Mouse (Mus musculus) left cerebral cortex, adult 9 months (tissue): ENCODE data around the gene Kank4.
"Not testable (repeated sequence)": the region's sequence is repeated elsewhere in the genome, so short reads cannot be mapped to it uniquely, and the experiment has no call there.

Source experiments
- DNase-seq, 2 experiments: peaks; one replicate each; pipeline ENCODE4 v3.0.0; 2022; ENCODE audit warnings: low spot score in 2 of 2

The Kank4 gene

DNA sequence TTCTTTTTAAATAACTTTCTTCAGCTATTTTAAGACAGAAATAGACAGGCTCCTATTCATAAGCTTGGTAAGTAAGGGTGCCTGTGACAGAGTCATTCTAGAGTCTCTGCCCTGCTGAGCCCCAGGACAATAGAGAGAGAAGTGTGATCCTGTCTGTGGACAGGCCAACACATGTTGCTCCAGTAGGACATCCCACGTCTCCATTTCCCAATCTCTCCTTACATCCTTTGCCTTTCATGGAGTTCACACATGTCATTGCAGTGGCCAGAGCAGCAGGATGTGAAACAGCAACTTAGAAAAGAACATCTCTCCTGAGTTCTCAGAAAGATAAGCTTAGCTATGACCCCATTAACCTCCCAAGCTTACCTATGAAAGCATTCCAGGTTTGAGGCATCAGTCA lies 14.4 kb upstream of the Kank4 start:
- no peak for DNase-seq

GRCm38 (mm10) chr4:98826701-98827100 lies 9.4 kb upstream of the Kank4 start:
- DNase-seq: no peak

DNA sequence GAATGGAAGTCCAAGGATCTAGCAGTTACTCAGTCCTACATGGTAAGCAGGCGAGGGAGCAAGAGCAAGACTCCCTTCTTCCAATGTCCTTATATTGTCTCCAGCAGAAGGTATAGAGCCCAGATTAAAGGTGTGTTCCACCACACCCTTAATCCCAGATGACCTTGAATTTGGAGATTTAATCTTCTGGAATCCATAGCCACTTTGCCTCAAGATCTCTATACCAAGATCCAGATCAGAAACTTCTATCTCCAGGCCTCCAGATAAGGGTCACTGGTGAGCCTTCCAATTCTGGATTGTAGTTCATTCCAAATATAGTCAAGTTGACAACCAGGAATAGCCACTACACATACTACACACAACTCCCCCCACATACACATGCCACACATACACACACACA lies 6.4 kb upstream of the Kank4 start, which contains the start of gene I0C0044D17Rik:
I0C0044D17Rik (minus strand) TSS at position 101 of the 400 bp plus-strand sequence.
- DNase-seq: not testable (repeated sequence)

DNA sequence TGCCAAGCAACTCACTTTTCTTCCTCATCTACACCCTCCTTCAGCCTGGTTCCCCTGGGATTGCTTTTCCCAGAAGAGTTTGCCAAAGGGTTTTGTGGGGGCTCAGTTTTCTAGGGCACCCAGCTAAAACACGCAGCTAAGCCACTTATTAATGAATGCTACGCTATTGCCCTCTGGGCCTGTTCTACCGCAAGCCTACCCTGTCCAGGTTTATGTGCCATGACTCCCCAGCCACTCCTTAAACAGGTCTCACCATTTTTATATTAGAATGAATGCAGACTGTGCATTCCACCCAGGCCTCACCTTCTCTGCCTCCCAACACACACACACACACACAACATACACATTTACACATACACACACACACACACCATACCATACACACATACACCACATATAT lies 5.7 kb upstream of the Kank4 start:
- no peak for DNase-seq

- DNase-seq: no peak
These were observed 5.1 kb upstream of the Kank4 start for GRCm38 (mm10) chr4:98822478-98822877.

DNA sequence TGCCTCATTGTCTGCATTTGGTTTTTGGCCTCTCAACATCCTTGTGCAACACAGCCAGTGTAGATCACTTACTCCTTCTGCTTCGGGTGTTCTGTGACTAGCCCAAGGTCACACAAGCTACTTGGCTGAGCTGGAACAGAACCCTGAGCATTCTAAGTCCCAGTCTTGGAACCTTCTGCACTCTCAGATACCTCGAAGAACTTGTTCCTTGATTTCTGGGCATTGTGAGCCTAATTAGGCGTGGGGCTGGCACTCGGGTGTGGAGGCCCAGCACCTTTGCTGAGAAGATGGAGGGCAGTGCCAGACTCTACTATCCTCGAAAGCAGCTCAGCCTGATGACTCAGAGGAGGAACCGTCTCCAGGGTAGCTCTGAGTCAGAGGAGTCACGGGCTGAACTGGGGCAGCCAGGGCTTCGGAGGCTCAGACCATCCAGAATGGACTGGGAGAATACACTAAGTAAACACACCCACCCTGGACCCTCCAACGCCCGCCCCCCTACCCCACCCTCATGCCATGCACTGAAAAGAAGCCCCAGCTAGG lies 1.9 kb upstream of the Kank4 start:
- no peak for DNase-seq

- DNase-seq: no peak
These were observed 542 bp downstream of the Kank4 start for GRCm38 (mm10) chr4:98816807-98817183.

- no peak for DNase-seq
These were observed 11.0 kb downstream of the Kank4 start for GRCm38 (mm10) chr4:98806306-98806705.

DNA sequence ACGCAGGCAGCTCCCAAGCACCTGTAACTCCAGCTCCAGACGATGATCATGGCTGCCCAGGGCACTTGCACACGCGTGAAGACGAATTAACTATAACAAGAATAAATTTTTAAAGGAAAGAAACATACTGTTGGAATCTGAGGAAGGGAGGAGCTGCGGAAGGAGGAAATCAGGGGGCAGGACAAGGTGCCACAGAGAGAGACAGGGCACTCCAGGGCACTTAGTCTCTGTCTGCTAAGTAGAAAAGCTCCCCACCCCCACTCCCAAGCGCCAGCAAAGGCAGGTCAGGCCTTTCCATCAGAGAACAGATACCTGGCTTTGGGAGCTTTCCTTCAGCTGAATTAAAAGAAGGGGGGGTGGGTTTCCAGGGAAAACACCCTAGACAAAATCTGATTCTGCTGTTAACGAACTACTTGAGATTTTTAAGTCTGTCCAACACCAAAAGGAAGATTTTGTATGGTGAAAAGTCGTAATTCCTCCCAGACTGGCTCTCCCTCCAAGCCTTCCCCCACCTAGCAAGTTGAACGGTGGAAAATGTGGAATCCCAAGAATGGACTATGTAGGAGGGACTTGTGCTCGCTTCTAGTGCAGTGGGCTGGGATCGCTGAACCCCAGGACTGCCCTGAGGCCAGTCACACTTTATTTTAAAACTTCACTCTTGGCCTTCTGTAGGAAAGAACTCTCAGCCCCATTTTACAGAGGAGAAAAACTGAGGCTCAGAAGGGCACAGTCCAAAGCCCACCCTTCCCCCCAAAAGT lies 11.9 kb downstream of the Kank4 start:
- no peak for DNase-seq

DNA sequence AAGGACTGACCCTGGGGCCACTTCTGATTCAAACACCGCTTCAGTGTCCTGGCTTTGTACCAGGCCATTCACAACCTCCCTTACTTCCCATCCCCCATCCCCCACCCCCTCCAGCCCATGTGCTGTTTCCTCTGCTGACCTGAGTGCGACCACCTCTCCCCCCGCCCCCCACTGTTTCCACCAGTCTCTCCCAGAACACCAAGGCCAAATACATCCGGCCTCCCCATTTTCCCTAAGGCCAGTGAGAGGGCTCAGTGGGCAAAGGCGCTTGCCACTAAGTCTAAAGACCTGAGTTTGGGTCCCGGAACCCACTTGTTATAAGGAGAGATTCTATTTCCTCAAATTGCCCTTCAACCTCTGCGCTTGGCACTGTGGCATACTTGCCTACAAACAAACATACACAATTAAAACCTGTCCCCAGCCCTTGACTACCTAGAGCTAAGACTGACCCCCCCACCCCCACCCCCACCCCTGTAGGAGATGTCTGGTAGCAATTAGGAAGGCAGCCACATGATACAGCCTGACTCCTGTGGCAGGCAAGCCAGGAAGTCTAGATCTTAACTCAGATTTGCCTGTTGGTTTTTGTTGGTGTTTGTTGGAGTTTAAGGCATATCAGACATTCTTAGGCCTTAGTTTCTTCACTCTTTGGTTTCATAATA lies 12.7 kb downstream of the Kank4 start:
- DNase-seq: no peak

- no peak for DNase-seq
These were observed 15.6 kb downstream of the Kank4 start for GRCm38 (mm10) chr4:98801775-98802174.

DNA sequence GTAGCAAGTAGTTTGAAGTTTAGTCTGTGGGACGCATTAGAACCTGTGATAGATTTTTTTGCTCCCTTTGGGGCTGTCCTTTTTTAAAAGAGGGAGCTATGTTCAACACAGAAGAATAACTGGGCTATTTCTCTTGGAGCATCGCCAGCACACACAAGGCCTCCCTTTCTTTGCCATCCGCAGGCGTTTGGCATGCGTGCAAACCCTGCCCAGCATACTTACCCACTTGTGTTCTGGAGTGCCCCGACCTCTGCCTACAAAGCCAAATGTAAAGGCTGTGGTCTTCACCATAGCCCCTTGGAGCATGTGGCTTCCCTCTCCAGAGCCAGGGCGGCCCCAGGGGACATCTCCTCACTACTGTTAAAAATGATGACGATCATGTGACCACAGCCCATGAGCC lies 16.5 kb downstream of the Kank4 start:
- DNase-seq: peak in 1 of 2 experiments; percentile 20

DNA sequence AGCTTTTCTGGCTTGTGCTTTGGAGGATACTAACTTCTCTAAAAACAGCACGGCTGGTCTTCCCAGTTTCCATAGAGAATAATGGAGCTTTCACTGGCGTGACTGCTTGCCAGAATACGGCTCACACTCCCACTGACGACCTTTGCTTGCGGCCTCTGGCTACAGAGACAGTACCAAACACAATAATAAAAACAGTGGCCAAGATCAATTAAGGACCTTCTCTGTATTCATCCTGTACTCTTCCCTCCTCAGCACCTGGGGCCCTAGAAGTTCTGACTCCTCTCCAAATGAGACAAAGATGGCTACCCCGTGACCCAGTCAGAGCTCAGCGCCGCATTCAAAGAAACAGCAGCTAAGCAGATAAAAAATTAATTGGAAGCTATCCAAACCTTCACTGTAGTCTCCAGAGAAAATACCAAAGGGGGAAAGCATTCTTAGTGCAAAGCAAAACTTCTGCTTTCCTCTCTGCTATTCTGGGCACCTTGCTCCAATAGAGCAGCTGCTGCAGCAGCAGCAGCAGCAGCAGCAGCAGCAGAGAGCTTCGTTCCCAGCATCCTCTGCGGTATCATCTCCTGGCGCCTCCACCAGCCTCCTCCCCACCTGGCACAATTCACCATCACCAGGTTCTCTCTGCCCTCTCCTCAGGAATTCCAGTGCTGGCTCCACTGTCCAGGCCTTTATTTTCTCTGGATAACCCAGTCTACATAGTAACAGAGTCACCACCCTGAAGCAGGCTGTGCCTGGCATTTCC lies 20.6 kb downstream of the Kank4 start:
- DNase-seq: no peak

DNA sequence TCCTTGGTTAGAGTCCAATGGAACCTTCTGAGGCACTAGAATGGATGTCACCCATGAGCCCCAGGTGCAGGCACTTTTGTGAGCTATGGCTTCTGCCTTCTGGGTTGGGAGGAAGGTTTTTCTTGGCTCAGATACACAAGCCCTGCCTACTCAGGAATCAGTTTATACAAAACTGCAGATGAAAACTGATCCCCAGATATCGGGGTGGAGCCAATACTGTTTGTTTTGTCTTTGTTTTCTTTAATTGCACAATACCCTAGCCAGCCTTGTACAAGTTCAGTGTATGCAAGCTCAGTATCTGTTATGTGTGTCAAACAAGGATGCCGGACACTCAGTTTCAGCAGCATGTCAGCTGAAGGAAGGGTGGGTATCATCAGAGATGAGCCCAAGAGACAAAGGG lies 22.1 kb downstream of the Kank4 start:
- DNase-seq: no peak

DNA sequence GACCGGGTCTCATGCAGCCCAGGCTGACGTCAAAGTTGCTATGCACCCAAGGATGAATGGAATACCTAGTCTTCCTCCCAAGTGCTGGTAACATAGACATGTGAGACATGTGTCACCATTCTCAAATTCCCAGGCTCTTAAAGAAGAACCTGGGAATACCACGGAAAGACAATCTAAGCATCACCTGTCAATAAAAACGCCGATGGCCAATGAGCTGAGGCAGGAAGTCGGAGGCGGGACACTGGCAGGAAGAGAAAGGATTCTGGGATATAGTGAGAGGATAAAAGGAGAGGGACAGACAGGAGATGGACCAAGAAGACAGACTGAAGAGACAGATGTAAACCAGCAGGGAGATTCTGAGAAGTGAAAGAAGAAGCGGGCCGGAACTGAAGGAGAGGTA lies 23.9 kb downstream of the Kank4 start:
- no peak for DNase-seq

DNA sequence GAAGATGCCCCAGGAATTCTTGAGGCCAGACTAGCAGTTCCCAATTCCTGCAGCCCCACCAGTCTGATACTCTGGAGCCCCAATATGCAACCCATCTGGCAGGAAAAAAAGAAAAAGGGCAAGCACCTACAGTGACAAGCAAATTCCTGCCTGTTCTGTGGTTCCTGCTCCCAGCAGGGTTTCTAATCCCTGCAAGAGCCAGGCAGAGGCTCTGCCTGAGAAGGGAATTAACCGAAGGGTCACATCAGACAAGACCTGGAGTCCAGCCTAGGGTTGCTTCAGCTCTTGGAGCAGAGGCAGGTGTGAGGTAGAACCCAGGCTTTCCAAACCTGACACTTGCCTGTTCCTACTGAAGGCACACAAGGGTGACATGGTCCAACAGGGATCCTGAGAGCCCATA lies 26.6 kb downstream of the Kank4 start:
- DNase-seq: no peak

GRCm38 (mm10) chr4:98789861-98790311 lies 27.5 kb downstream of the Kank4 start:
- DNase-seq: no peak

DNA sequence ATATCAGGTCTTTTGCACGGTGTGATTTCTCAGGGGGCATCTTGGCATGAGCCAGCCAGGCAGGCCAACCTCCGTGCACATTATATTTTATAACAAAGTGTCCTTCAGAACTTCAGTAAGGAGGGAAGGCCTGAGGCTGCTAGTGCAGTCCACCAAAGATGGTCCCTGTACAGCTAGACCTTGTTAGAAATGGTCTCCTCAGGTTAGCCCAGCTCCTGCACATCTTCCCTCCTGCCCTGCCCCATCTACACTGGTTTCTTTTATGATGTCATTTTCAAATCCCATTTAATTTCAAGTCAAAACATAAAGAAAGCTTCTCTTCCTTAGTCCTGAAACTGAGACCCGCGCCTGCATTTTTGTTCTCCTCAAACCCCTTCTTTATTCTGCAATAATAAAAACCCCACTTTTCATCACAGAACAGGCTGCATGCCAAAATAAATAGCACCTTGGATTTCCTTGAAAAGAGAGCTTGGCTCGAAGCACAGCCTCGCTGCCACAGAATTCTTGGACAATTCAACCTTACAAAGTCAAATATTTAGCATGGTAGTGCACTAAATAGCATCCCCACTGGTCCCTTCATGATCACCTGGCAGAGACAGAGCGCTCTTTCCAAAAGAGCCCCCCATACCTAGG lies 28.1 kb downstream of the Kank4 start:
- DNase-seq: no peak

DNA sequence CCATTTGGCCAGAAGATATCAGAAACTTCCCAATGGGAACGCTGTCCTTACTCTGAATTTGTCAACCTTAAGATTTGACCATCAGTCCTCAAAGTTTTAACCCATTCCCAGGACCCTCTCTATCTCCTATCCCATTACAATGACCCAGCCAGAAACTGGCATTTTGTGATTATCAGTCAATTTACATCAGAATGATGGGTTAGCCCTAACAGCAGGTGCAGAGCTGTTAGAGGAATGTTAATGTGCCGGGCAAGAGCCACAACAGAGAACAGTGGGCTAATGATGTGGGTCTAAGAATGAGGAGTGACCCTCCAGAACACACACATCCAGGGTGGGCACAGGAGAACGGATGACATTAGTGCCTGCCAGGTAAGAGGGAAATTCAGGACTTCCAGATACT lies 31.1 kb downstream of the Kank4 start:
- DNase-seq: no peak

- no peak for DNase-seq
These were observed 31.5 kb downstream of the Kank4 start for GRCm38 (mm10) chr4:98785851-98786250.

DNA sequence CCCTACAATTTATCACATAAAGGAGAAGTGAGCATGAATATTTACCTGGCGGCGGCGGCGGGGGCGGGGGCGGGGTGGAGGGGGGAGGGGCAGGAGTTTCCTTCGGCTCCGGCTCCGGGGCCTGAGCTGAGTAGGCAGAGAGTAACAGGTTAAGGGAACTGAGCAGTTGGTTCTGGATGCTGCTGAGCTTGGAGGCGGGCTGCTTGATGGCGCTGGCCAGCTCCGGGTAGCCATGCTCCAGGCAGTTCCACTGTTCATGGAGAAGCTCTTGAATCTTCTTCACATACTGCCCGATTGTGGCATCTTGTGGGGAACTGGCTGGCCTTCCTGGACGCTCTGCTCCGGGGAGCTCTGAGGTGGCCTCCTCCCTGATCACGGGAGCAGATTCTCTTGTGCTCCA lies 39.1 kb downstream of the Kank4 start:
- DNase-seq: no peak

DNA sequence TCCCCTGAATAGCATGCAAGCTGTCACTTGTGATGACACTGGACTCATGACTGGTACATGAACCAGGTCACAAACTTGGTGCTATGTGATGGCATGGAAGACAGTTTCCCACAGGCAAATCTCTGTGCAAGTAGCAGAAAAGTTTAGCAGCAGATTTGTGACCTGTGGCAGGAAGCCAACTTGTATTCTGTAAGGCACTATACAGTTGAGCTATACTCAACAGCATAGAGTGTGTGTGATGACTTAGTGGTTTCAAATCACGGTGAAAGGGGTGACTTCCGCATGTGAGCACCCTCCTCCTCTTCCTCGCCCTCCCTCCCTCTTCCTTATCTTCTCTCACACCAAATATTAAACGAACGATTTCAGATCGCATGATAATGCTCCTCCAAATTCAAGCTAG lies 39.9 kb downstream of the Kank4 start:
- no peak for DNase-seq
